Mouse (Mus musculus): Measurements from ENCODE around the gene Epha7.

Gene Epha7

GRCm38 (mm10) chr4:28899783-28900182, 86.9 kb downstream of the Epha7 start:
- DNase-seq (ENCODE audit: low spot score in 2 of 2): no peak

DNA sequence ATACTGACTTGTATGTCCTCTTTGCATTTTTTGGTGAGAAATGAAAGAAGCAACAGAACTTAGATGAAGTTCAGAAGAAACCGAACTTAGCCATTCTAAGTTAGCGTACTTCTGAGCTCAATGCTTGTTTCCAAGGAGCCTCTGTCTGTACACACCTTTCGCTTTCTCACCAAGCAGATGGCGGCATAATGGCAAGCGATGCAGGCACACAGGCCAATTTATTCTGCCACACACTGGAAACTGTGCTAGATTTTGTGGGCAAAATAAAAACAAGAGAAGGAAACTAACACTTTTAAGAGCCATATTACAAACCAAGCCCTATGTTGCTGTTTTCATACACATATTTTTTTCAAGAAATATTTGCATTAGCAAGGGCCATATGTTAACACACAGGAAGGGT, 88.6 kb downstream of the Epha7 start:
- DNase-seq (ENCODE audit: low spot score in 2 of 2): no peak

DNA sequence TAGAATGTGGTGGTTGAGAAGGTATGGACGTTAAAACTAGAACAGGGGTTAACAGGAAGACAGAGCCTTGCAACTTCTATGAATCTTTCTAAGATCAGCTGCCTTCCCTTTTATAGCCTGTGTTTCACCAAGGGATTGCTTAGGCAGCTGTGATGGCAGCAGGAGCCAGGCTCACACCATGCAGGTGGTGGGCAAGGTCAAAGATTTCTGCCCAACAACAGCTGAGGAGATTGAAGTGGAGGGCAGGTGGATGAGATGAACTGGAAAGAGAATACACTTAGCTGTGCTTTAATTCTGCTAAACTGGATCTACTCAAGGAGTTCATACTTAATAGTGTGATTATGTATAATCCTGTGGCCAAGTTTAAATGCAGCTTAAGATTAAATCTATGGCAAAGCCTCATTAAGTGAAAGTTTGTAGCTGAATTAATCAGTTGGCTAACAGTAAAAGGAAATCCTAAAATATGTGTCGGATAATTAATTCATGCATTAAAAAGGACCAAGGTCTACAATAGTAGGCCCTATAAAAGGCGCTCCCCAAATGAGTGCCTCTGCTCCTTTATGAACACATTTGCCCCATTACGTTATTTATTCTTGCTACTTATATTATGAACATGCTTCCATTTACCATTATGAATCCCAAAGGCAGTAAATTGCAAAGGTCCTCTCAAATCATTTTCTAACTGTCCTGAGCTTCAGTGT, 89.2 kb downstream of the Epha7 start:
- DNase-seq (ENCODE audit: low spot score in 2 of 2): no peak

DNA sequence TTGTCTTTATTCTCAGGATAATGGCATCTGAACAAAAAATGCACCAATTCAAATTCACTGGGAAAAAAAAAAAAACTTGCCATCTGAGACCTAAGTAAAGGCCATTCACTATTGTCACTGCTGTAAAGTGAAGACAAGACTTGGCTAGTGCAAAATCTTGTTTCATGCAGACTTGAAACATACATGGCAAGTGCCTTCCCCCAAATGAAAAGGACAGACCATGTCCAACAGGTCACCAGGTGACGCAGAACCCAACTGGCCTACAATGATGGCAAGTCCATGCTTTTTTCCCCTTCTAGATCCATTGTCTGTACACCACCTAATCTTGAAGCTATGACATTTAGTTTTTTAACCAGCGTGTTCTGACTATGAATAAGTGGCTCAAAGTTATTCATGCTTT, 94.1 kb downstream of the Epha7 start:
- DNase-seq (ENCODE audit: low spot score in 2 of 2): no peak

DNA sequence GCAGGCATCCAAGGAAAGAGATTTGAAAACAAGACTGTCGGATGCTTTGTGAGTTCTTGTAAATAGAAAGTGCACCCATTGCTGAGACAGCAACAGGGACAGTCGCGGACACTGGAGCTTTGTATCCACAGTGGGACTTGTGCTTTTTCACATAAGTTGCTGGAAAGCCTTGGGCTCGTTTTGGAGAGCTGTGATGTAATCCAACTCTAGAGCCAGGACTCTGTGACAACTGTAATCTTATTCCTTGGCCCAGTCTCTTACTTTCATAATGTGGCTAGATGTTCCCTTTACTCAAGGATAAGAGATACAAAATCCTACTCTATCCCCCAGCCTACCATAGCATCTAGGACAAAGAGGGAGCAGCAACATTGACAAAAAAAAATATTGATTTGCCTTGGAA, 97.2 kb downstream of the Epha7 start:
- no peak for DNase-seq (ENCODE audit: low spot score in 2 of 2)

GRCm38 (mm10) chr4:28912028-28912427, 99.1 kb downstream of the Epha7 start:
- DNase-seq (ENCODE audit: low spot score in 2 of 2): no peak

DNA sequence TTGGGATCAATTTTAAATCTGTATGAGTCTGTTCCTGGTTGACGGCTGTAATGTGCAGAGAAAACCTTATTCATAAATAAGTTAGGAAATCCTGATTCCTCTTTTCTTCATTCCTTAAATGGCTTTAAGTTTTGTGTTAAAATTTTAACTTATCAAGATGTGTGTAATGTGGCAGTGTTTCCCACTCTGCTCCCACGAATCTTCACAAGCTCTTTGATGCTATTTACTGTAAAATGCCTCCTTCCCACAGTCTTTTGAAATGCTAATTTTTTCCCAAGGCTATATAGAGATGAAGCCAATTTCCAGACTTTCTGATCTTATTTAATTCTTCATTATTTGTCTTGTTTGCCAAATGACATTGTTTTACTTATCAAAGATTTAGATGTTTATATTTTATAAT, 100.7 kb downstream of the Epha7 start:
- no peak for DNase-seq (ENCODE audit: low spot score in 2 of 2)

GRCm38 (mm10) chr4:28920645-28921044, 107.7 kb downstream of the Epha7 start:
- DNase-seq (ENCODE audit: low spot score in 2 of 2): no peak

DNA sequence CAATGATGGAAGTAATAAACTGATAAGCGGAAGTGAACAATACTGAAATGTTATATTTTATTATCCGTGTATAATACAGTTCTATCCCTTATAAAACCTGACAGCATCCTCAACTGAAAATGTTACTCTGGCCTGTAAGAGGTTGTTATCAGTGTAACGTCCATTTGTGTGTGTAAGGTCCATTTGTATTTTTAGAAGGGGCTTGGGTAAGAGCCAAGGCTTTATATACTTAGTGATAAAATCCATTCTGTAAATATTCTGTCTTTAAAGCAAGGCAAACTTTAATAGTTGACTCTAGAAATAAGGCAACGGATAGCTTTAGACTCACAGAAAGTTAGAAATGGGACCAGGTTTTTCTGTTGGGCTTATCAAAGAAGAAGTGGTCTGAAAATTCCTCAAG, 113.1 kb downstream of the Epha7 start:
- no peak for DNase-seq (ENCODE audit: low spot score in 2 of 2)

DNA sequence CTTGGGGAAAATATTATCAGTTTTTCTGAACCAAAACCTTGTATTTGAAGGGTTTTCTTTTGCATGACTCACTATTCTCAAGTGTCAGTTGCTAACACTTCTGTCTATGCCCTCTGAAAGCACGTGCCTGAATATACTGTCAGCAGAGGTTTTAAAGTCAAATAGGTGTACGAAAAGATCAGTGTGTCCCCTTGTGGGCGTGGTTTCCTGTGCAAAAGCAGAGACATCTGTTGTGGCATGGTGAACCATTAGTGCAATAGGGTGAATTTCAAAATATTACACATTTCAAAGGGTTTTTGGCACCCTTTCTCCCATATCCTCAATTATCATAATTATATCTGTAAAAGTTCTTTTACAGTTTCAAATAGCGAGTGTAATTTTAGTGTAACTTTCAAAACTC, 120.5 kb downstream of the Epha7 start:
- no peak for DNase-seq (ENCODE audit: low spot score in 2 of 2)

- no peak for DNase-seq (ENCODE audit: low spot score in 2 of 2)
Measured at GRCm38 (mm10) chr4:28934802-28935201, 121.9 kb downstream of the Epha7 start.

DNA sequence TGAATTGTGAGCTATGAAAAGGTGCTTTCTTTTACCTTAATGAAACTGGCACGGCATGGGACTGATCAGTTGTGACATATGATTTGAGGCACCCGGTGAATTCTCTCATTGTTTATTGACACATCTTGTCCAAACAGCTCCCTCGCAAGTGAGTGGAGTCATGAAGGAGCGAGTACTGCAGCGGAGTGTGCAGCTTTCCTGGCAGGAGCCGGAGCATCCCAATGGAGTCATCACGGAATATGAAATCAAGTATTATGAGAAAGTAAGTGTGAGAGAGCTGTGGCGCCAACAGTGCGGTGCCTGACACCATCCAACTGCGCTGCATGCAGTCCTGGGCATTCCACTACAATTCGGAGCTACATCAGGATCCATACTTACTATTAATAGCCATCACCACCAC, 122.6 kb downstream of the Epha7 start:
- DNase-seq (ENCODE audit: low spot score in 2 of 2): no peak

- DNase-seq (ENCODE audit: low spot score in 2 of 2): no peak
Measured at GRCm38 (mm10) chr4:28940710-28941109, 127.8 kb downstream of the Epha7 start.

- DNase-seq (ENCODE audit: low spot score in 2 of 2): no peak
Measured at GRCm38 (mm10) chr4:28944237-28944636, 131.3 kb downstream of the Epha7 start.

DNA sequence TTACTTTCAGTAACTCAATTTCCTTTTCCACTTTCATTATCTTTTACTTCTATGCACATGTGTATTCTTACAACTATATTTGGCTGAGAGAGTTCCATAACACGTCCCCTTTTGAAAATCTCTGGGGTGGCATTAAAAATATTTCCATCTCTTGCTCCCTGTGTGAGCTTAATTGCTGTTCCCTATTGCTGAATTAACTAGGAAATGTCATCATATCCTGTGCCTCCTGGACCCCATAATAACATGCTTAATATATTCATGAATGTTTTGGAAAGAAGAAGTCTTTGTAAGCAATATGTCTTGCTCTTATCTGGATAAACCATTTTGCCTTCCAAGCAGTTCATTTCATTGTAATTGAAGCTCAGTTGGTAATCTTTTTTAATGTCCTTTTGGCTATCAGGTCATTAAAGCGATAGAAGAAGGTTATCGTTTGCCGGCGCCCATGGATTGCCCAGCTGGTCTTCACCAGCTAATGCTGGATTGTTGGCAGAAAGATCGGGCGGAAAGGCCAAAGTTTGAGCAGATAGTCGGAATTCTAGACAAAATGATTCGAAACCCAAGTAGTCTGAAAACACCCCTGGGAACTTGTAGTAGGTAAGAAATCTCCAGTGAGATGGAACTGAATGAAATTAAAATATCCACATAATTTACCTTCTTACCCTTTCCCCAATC, 148.1 kb downstream of the Epha7 start:
- DNase-seq (ENCODE audit: low spot score in 2 of 2): no peak

DNA sequence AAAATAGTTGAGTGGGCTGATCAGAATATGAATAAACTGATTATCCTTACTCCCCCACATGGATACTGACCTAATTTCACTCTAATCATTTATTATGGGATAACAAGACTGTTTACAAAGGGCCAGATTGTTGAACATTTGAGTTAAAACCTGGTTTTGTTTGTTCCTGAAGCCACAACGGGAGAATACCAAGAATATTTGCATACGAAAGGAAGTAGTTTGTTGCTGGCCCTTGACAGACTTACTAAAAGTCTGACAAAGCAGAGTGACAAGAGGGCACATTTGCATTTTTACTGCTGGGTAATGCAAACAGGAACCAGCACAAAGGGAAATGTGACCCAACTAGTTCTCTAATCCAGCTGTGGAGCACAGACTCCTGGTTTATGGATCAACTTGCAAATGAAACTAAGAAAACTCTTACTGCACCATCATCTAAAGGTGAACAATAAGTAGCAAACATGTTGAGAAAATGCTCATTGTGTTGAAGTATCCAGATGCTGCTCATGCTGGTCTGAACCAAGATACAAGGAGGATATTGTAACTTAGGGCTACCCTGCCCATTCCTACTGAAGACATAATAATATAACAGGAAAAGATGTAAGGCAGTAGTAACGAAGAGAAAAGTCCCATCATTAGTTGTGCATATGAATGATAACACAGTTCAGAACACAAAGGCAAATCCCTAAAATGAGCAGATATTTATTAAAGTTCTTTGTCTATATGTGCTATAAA, 154.8 kb downstream of the Epha7 start:
- DNase-seq (ENCODE audit: low spot score in 2 of 2): no peak

DNA sequence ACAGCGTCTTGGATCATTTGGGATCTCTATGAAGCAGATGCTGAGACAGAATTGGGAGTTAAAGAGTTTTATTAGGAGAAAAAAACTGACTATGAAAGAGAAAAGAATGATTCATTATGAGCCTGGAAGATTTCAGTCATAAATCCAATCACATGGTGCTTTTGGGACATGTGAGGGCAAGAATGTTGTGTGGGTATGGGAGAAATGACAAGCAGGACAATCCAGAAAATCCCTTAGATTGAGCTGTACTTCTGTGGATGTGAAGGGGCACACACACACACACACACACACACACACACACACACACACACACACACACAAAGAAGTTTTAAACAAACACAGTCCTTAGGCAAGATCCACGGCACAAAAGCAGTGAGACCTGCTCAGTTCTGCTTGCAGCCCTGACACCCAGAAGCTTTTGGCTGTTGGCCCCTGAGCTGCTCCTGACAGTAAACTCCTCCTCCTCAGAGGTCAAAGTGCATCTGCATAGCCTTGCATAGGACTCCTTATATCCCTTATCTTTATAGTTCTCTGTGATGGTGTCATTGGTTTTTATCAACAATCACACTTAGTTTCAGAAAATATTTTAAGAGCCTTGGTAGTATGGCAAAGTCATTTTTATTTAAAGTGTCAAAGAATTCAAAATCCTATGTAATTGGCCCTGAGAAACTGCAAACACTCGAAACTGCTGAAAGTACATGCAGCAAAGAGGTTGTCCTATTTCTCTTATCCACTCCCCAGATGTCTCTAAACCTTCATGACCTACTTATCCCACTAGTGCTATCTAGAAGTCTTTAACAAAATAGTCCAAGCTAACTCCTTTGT, 185.7 kb downstream of the Epha7 start:
- no peak for DNase-seq (ENCODE audit: low spot score in 2 of 2)

GRCm38 (mm10) chr4:28999287-28999595, 186.3 kb downstream of the Epha7 start:
- no peak for DNase-seq (ENCODE audit: low spot score in 2 of 2)

DNA sequence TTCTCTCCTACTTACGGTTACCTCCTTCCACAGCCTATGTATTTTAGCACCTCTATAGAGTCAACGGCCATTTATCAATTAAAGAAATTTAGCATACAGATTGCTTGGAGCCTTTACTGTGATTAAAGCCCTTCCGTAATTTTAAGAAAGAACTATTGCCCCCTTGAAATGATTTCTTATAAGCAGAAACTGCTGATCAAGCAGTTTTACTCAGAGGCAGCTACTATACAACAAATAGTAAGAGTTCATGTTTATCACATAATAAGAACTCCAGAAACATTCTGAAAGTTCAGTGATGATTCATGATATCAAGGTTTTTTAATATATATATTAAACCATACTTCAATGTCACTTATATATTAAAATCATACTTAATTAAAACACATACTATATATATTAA, 197.4 kb downstream of the Epha7 start:
- no peak for DNase-seq (ENCODE audit: low spot score in 2 of 2)

Data from urinary bladder, adult 18-20 months (tissue).